Mouse (Mus musculus): ENCODE measurements around the gene 9530003J23Rik. TPM values are rescaled to one million over a fixed set of nuclear protein-coding genes. Genes with fewer than 3 reads are reported as not detected.
"Not testable (repeated sequence)": the region's sequence is repeated elsewhere in the genome, so short reads cannot be mapped to it uniquely, and the experiment has no call there.

Gene 9530003J23Rik
- total RNA-seq, 2 experiments from 2014 or later, result not detected

DNA sequence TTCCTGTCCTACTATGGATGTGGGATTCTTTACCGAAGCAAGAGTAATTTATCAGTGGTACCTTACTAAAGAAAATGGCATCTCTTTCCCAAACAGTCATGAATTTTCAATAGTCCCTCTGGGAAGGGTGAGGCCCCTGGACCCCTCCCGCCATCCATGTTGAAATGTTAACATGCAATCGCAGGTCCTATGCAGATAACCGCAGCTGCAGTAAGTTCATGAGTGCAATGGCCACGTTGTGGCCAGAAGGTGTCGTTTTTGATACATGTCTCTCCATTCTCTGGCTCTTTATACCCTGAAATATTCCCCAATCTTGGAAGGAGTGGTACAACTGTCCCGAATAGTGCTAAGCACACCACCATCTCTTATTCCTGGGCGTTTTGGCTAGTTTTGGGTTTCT lies 13.4 kb downstream of the 9530003J23Rik start:
- DNase-seq (ENCODE audit: low spot score), result no peak

GRCm38 (mm10) chr10:117224102-117224990 lies 14.2 kb downstream of the 9530003J23Rik start, which contains the start of gene Yeats4:
Yeats4 (minus strand) TSS chr10:117224507.
- DNase-seq (ENCODE audit: low spot score), result peak; percentile 93

DNA sequence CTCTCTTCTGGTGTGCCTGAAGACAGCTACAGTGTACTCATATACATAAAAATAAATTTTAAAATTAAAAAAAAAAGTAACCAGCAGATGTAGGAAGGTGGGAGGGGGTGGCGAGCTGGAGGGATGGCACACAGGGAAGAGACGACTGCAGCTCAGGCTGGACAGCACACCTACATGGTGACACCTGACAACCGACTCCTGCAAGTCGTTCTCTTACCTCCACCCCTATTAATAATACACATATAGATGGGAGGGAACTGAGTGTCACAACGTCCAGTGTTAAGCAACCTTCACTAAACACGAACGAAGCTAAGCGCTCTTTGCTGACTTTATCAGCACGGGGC lies 14.8 kb downstream of the 9530003J23Rik start:
- DNase-seq (ENCODE audit: low spot score), result no peak

DNA sequence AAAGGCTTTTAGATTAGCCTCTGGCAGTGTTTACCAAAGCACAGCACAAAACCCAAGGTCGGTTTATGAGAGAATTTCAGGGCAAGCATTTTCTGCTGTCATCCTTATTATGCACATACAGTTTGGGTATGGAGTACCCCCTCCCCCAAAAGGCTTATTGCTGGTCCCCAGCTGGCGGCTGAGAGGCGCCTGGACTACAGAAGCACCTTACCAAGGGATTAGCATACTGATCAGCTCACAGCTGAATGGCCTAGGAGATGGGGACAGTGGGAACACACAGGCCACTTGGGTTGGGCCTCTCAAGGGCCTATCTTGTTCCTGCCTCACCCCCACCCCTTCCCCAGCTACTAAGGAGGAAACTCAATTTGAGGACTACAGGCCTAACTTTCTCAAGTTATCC lies 15.7 kb downstream of the 9530003J23Rik start:
- no peak for DNase-seq (ENCODE audit: low spot score)

DNA sequence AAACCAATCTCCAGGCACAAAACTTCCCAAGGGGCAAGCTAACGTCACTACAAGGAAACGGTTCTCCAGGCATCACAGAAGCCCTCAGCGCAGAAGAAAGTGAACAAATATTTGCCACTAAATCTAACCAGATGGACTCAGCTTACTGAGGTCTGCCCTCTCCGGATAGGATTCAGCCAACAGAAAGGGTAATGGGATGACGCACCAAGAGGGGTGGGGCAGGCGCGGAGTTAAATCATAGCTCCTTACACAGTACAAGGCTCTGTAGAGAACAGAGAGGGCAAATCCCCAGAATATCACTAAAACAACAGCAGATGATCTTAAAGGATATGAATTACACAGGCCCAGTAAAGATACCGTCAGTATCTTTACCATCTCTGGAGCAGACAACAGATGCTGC lies 20.2 kb downstream of the 9530003J23Rik start:
- DNase-seq (ENCODE audit: low spot score), result no peak

DNA sequence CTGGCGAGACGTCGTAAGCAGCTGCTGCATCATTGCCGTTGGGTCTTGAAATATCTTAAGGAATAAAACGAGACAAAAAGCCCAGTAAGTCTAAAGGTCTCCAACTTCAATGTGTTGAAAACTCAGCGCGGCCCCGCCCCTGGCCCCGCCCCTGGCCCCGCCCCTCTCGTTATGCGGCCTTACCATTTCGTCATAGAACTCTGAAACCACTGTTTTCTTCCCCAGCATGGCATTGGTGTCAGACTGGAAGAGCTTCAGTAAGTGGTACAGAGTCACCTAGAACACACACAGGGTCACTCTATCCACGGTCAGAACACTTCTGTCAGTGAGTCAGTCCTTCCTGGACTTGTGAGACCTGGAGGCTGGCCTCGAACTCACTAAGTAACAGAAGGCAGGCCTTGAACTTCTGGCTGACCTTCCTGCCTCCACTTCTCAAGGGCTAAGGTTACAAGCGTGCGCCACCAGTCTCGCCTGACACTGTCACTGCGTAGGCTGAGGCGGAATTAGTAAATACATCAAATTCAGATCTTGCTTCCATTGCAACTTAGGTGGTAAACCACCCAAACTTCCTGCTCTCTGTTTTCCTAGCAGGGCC lies 21.2 kb downstream of the 9530003J23Rik start:
- no peak for DNase-seq (ENCODE audit: low spot score)

- peak; percentile 34 for DNase-seq (ENCODE audit: low spot score)
Measured at GRCm38 (mm10) chr10:117216793-117217192, 21.7 kb downstream of the 9530003J23Rik start.

GRCm38 (mm10) chr10:117216132-117216495 lies 22.4 kb downstream of the 9530003J23Rik start:
- DNase-seq (ENCODE audit: low spot score), result no peak

DNA sequence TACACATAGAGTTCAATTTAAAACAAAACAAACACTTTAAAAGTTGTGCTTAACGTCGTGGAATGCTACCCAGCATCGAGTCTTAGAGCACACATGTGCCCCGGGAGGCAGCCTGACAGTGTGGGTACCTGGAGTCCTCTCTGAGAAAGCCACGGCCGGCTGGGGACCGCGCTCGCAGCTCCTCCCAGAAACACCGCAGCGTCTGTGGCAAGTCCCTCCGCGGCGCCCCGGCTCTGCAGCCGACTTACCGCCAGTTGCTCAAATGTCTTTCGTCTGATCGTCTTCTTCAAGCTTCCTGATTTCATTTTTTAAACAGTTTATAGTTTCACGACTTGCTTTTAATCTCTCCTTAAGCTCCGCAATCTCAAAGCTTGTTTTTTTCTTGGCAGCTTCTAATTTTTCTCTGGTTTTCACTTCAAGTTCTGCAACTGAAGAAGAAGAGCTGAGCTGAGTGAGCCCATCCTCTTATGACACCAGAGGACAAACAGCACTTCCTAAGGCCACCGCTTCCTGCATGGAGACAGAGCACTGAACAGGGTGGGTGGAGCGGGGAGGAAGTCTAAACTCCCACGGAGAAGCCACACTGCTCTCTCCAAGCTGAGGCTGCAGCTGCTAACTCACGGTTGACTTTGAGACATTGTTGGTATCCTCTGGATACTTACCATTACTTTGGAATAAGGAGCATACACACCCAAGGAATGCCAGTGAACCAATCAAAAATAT lies 22.9 kb downstream of the 9530003J23Rik start:
- DNase-seq (ENCODE audit: low spot score), result no peak

- no peak for DNase-seq (ENCODE audit: low spot score)
Measured at GRCm38 (mm10) chr10:117211023-117211422, 27.5 kb downstream of the 9530003J23Rik start.

DNA sequence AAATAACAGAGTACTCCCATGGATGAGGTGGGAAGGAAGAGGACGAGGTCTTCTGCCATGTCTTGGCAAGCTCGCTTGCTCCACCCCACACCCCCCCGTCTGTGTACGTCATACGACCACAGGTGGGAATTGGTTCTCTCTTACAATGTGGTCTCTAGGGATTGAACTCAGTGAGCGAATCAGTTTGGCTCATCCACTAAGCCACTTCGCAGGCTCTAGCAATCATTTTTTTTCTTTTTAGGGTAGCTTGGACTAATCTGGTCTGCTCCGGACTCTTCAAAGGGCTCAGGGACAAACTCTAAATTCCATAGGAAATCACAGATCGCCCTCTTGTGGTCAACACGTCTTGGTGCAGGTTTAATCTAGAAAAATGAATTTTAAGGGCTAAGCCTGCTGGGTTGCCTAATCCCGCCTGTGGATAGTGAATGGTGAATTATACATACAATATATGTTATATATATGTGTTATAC lies 29.0 kb downstream of the 9530003J23Rik start:
- DNase-seq (ENCODE audit: low spot score), result peak; percentile 56

- not testable (repeated sequence) for DNase-seq (ENCODE audit: low spot score)
Measured at GRCm38 (mm10) chr10:117208787-117209186, 29.7 kb downstream of the 9530003J23Rik start.

GRCm38 (mm10) chr10:117208221-117208620 lies 30.3 kb downstream of the 9530003J23Rik start:
- DNase-seq (ENCODE audit: low spot score), result no peak

GRCm38 (mm10) chr10:117206070-117206469 lies 32.4 kb downstream of the 9530003J23Rik start:
- no peak for DNase-seq (ENCODE audit: low spot score)

- DNase-seq (ENCODE audit: low spot score), result no peak
Measured at GRCm38 (mm10) chr10:117203558-117203981, 34.9 kb downstream of the 9530003J23Rik start.

DNA sequence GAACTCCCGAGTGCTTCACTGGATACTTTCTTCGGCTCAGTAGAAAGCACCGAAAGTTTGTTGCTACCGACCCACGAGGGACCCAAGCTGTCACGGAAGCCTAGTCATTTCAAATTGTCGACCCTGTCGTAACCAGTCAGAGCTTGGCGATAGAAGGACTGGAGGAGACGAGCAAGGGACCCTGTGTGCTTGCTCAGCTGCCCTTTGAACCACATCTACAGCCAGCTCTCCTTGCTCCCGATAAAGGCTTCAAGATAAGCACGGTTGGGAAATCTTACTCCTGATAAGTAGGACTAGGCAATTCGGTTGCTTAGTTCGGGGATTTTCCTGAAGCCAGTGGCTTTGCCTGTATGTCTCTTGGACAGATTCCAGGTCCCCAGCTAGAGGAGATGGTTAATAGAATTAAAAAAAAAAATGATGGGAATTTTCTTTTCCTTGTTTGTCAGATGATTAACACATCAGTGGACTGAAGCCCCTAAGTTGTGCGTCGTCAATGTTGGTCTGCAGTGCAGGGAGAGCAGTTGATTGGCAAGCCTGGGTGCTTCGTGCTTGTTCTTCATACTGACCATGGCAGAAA lies 35.4 kb downstream of the 9530003J23Rik start:
- DNase-seq (ENCODE audit: low spot score), result no peak

- DNase-seq (ENCODE audit: low spot score), result no peak
Measured at GRCm38 (mm10) chr10:117199701-117200100, 38.8 kb downstream of the 9530003J23Rik start.

DNA sequence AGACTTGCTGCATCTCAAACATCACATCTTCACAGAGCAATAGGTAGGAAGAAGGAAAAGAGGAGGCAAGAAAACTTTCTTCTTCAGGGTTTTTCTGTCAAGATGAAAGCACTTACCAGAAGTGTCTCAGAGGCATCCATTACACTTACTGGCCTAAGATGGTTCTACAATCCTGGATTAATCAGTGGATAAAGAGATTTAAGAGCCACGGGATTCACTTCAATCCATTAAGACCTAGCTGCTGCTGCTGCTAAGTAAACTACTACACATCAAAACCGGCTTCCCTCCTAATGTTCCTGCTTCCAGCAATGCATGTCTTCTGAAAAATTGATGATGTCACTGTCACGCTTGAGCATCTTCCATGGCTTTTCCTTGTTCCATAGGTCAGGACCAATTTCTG lies 41.8 kb downstream of the 9530003J23Rik start:
- DNase-seq (ENCODE audit: low spot score), result no peak

DNA sequence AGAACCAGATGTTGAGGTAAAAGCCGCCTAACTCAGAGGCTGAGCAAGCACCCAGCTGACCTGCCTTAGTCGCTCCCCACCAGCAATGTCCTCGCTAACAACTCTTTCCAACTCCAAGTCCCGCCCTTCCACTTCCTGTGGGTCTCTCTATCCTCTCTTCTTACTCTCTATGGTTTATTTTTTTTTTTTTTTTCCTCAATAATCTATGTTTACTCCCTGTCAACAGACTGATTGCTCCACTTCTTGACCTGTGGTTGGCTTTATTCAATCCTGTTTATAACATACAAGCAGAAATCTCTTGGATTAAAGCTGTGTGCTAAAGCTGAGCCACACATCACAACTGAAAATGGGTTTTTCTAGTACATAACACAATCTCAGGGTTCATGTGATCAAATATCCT lies 42.8 kb downstream of the 9530003J23Rik start:
- DNase-seq (ENCODE audit: low spot score), result no peak

DNA sequence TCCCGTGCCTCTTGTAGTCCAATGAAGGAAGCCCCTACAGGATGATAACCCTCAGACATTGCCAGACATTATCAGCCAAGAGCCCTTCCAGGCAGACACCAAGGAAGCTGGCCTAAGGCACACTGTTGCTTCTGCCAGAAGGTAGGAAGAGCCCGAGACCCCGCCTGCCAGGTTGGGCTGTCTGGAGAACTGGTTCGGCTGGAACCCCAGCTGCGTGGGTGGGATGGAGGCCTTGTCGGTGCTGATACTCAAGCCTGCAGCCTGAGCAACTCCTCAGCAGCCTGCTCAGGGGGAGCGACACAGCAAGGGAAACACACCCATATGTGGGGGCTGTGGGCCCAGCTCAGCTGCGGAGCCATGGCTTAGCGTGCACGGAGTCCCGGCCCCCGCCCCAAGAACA lies 43.5 kb downstream of the 9530003J23Rik start:
- DNase-seq (ENCODE audit: low spot score), result no peak

DNA sequence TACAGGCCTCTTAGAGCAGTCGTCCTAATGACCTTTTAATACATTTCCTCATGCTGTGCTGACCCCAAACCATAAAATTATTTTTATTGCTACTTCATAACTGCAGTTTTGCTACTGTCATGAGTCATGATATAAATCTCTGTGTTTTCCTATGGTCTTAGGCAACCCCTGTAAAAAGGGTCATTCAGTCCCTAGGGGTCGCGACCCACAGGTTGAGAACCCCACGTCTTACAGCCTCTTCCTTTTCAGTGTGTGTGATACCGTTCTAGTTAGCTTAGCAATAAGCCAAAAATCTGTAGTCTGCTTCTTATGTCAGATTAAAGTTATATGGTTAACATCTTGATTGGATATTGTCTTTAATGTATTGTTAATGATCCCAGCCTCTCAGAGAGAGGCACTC lies 45.1 kb downstream of the 9530003J23Rik start:
- no peak for DNase-seq (ENCODE audit: low spot score)

All from gastrocnemius, adult 18-20 months (tissue).